Mouse (Mus musculus) hindbrain, embryonic 12.5 days (tissue): ENCODE results near the gene Nfia. TPM values are rescaled to one million over a fixed set of nuclear protein-coding genes. Genes with fewer than 3 reads are reported as not detected.

Experiments
- ATAC-seq: fragments of 200-750 bp; cut with Nextera tagmentation; 2 replicates; pipeline ENCODE4 v1.8.0; 2017; ENCODE audit warnings: moderate TSS enrichment; ENCODE audit not compliant: low FRiP score
- H3K27ac ChIP-seq: fragments of 300-500 bp; sonication (generic); 2 replicates; pipeline ENCODE4 v1.5.1; 2016; ENCODE audit warnings: mild to moderate bottlenecking
- H3K27me3 ChIP-seq: fragments of 300-500 bp; sonication (generic); 2 replicates; pipeline ENCODE4 v1.6.1; 2016; ENCODE audit warnings: mild to moderate bottlenecking
- H3K36me3 ChIP-seq: fragments of 300-500 bp; sonication (generic); 2 replicates; pipeline ENCODE4 v1.6.1; 2016; ENCODE audit warnings: mild to moderate bottlenecking
- H3K4me1 ChIP-seq: fragments of 300-500 bp; sonication (generic); 2 replicates; pipeline ENCODE4 v1.6.1; 2016
- H3K4me2 ChIP-seq: fragments of 300-500 bp; sonication (generic); replicated peaks from 2 replicates; pipeline ENCODE4 v1.6.1; 2016; ENCODE audit warnings: mild to moderate bottlenecking
- H3K4me3 ChIP-seq: fragments of 300-500 bp; sonication (generic); 2 replicates; pipeline ENCODE4 v1.5.1; 2016; ENCODE audit warnings: mild to moderate bottlenecking
- H3K9ac ChIP-seq: fragments of 300-500 bp; sonication (generic); 2 replicates; pipeline ENCODE4 v1.6.1; 2016; ENCODE audit warnings: mild to moderate bottlenecking, moderate library complexity
- H3K9me3 ChIP-seq: fragments of 300-500 bp; sonication (generic); replicated peaks from 2 replicates; pipeline ENCODE4 v1.6.1; 2016; ENCODE audit warnings: mild to moderate bottlenecking
- WGBS: fragments of 180-500 bp; shearing (Covaris S2); methylation state at CpG from one replicate; pipeline ENCODE4 v1.1.7; 2016; 5-methylcytosine and 5-hydroxymethylcytosine counted together
- polyA plus RNA-seq: library from polyadenylated mRNA; unstranded; fragments of >200 nt; fragmentation: Nextera tagmentation; extraction: Ambion mirVana; gene quantifications from 2 replicates; pipeline ENCODE4 v1.2.1, GENCODE M21; 2016

Gene Nfia
- polyA plus RNA-seq, 1 experiment from 2014 or later = 58.4 TPM

- H3K4me3 ChIP-seq = no peak overlapping the region
- H3K27ac ChIP-seq = no peak overlapping the region
Measured at GRCm38 (mm10) chr4:97893915-97894884, 121.7 kb downstream of the Nfia start.

GRCm38 (mm10) chr4:97895940-97896339 lies 123.4 kb downstream of the Nfia start:
- no peaks in the 10 kb centered on the region for H3K36me3 ChIP-seq
- H3K4me3 ChIP-seq = no peak overlapping the region
- H3K27me3 ChIP-seq = no peaks in the 10 kb centered on the region
- no peak for ATAC-seq
- peaks cover 8% of the 10 kb centered on the region; the same call in 1 of the 2 replicates for H3K4me1 ChIP-seq
- no peak overlapping the region for H3K4me2 ChIP-seq
- H3K9ac ChIP-seq = no peak overlapping the region
- H3K9me3 ChIP-seq = no peaks in the 10 kb centered on the region
- H3K27ac ChIP-seq = no peak overlapping the region
- WGBS = 93% methylated on average over 5 of the region's 5 CpGs

More at GRCm38 (mm10) chr4:97893915-97894884, 121.7 kb downstream of the Nfia start:
- WGBS = 80% methylated on average over 10 of the region's 10 CpGs
- ATAC-seq = no peak
- Histone ChIP-seq H3K27me3 (no peaks in the 10 kb centered on the region), H3K36me3 (no peaks in the 10 kb centered on the region), H3K4me1 (no peaks in the 10 kb centered on the region), H3K9me3 (no peaks in the 10 kb centered on the region), H3K9ac (no peak overlapping the region), H3K4me2 (no peak overlapping the region)

GRCm38 (mm10) chr4:97900256-97900944 lies 127.9 kb downstream of the Nfia start:
- Histone ChIP-seq H3K36me3 (no peaks in the 10 kb centered on the region), H3K27ac (0 out of 2 replicates have a peak overlapping the region, but pooled peaks have one; percentile 40), H3K4me1 (peaks cover 8% of the 10 kb centered on the region; the same call in 1 of the 2 replicates), H3K9ac (no peak overlapping the region), H3K4me3 (no peak overlapping the region), H3K27me3 (no peaks in the 10 kb centered on the region), H3K9me3 (no peaks in the 10 kb centered on the region), H3K4me2 (no peak overlapping the region)
- WGBS = 83% methylated on average over 12 of the region's 12 CpGs
- no peak for ATAC-seq

- H3K9ac ChIP-seq = no peak overlapping the region
- no peak overlapping the region for H3K4me2 ChIP-seq
- no peak overlapping the region for H3K27ac ChIP-seq
- H3K36me3 ChIP-seq = no peaks in the 10 kb centered on the region
- ATAC-seq = no peak
- H3K27me3 ChIP-seq = no peaks in the 10 kb centered on the region
- H3K9me3 ChIP-seq = no peaks in the 10 kb centered on the region
- WGBS = 56% methylated on average over 4 of the region's 4 CpGs
- no peak overlapping the region for H3K4me3 ChIP-seq
- H3K4me1 ChIP-seq = peaks cover 10% of the 10 kb centered on the region
Measured at GRCm38 (mm10) chr4:97905826-97906225, 133.3 kb downstream of the Nfia start.

- 69% methylated on average over 4 of the region's 4 CpGs for WGBS
- no peaks in the 10 kb centered on the region for H3K36me3 ChIP-seq
- peaks cover 15% of the 10 kb centered on the region for H3K4me1 ChIP-seq
- no peak for ATAC-seq
- H3K4me2 ChIP-seq = no peak overlapping the region
- no peak overlapping the region for H3K9ac ChIP-seq
- H3K27ac ChIP-seq = no peak overlapping the region
- H3K4me3 ChIP-seq = no peak overlapping the region
- H3K9me3 ChIP-seq = no peaks in the 10 kb centered on the region
- no peaks in the 10 kb centered on the region for H3K27me3 ChIP-seq
Measured at GRCm38 (mm10) chr4:97908576-97909147, 136.1 kb downstream of the Nfia start.

GRCm38 (mm10) chr4:97910115-97910776 lies 137.7 kb downstream of the Nfia start:
- WGBS = 87% methylated on average over 9 of the region's 9 CpGs
- H3K9ac ChIP-seq = no peak overlapping the region
- H3K36me3 ChIP-seq = no peaks in the 10 kb centered on the region
- H3K4me3 ChIP-seq = no peak overlapping the region
- no peaks in the 10 kb centered on the region for H3K27me3 ChIP-seq
- ATAC-seq = no peak
- peaks cover 15% of the 10 kb centered on the region for H3K4me1 ChIP-seq
- H3K4me2 ChIP-seq = no peak overlapping the region
- H3K27ac ChIP-seq = 0 out of 2 replicates have a peak overlapping the region, but pooled peaks have one; percentile 44
- H3K9me3 ChIP-seq = no peaks in the 10 kb centered on the region

GRCm38 (mm10) chr4:97910777-97911580 lies 138.4 kb downstream of the Nfia start:
- Histone ChIP-seq H3K9me3 (no peaks in the 10 kb centered on the region), H3K4me2 (no peak overlapping the region), H3K36me3 (no peaks in the 10 kb centered on the region), H3K27ac (peak overlapping the region; percentile 44), H3K27me3 (no peaks in the 10 kb centered on the region), H3K4me1 (peaks cover 15% of the 10 kb centered on the region), H3K9ac (no peak overlapping the region), H3K4me3 (no peak overlapping the region)
- ATAC-seq = peak; percentile 64
- 83% methylated on average over 27 of the region's 27 CpGs for whole genome bisulfite sequencing

- Histone ChIP-seq H3K27ac (no peak overlapping the region), H3K27me3 (no peaks in the 10 kb centered on the region), H3K4me2 (no peak overlapping the region), H3K4me1 (peaks cover 15% of the 10 kb centered on the region), H3K36me3 (no peaks in the 10 kb centered on the region), H3K4me3 (no peak overlapping the region), H3K9ac (no peak overlapping the region), H3K9me3 (no peaks in the 10 kb centered on the region)
- ATAC-seq = 0 out of 2 replicates have a peak, but pooled peaks have one; percentile 24
- 87% methylated on average over 7 of the region's 7 CpGs for WGBS
Measured at GRCm38 (mm10) chr4:97911755-97912154, 139.2 kb downstream of the Nfia start.

GRCm38 (mm10) chr4:97912155-97912554 lies 139.6 kb downstream of the Nfia start:
- no peaks in the 10 kb centered on the region for H3K9me3 ChIP-seq
- H3K4me1 ChIP-seq = peaks cover 16% of the 10 kb centered on the region
- ATAC-seq = peak; percentile 62
- WGBS = 64% methylated on average over 6 of the region's 6 CpGs
- H3K27me3 ChIP-seq = no peaks in the 10 kb centered on the region
- no peak overlapping the region for H3K27ac ChIP-seq
- no peak overlapping the region for H3K9ac ChIP-seq
- no peaks in the 10 kb centered on the region for H3K36me3 ChIP-seq
- no peak overlapping the region for H3K4me3 ChIP-seq
- H3K4me2 ChIP-seq = no peak overlapping the region

GRCm38 (mm10) chr4:97912560-97912959 lies 140.0 kb downstream of the Nfia start:
- Histone ChIP-seq H3K4me1 (peaks cover 20% of the 10 kb centered on the region), H3K9me3 (no peaks in the 10 kb centered on the region), H3K27me3 (no peaks in the 10 kb centered on the region), H3K9ac (no peak overlapping the region), H3K36me3 (no peaks in the 10 kb centered on the region), H3K27ac (no peak overlapping the region), H3K4me3 (no peak overlapping the region), H3K4me2 (no peak overlapping the region)
- ATAC-seq = no peak
- WGBS = 95% methylated on average over 11 of the region's 11 CpGs

- no peak overlapping the region for H3K4me2 ChIP-seq
- no peaks in the 10 kb centered on the region for H3K27me3 ChIP-seq
- no peaks in the 10 kb centered on the region for H3K9me3 ChIP-seq
- H3K9ac ChIP-seq = no peak overlapping the region
- H3K36me3 ChIP-seq = no peaks in the 10 kb centered on the region
- no peak for ATAC-seq
- peaks cover 30% of the 10 kb centered on the region for H3K4me1 ChIP-seq
- no peak overlapping the region for H3K27ac ChIP-seq
- no peak overlapping the region for H3K4me3 ChIP-seq
- 80% methylated on average over 2 of the region's 2 CpGs for WGBS
Measured at GRCm38 (mm10) chr4:97914348-97914747, 141.8 kb downstream of the Nfia start.
